Mouse (Mus musculus) CH12.LX (cell line): ENCODE data around the gene Ube2l3. TPM values are rescaled to one million over a fixed set of nuclear protein-coding genes. Genes with fewer than 3 reads are reported as not detected.
"Not testable (repeated sequence)": the region's sequence is repeated elsewhere in the genome, so short reads cannot be mapped to it uniquely, and the experiment has no call there.

Source experiments
- DNase-seq: peaks from one replicate; pipeline ENCODE4 v3.0.0-alpha.2; 2013; ENCODE audit errors: extremely low read depth
- H3K27ac ChIP-seq: 2 replicates; pipeline ENCODE4 v1.5.1; 2012; ENCODE audit warnings: low read depth, mild to moderate bottlenecking, control low read depth, moderate library complexity; ENCODE audit not compliant: insufficient read depth
- H3K27me3 ChIP-seq: replicated peaks from 2 replicates; pipeline ENCODE3; 2012; ENCODE audit warnings: inconsistent platforms
- H3K36me3 ChIP-seq, 2 experiments: replicated peaks in 1 of 2; 2 replicates each; pipeline versions ENCODE3 to v1.6.1; 2012; ENCODE audit warnings: inconsistent platforms in 1 of 2, low read length in 1 of 2, mild to moderate bottlenecking in 1 of 2, mixed read lengths in 1 of 2, moderate library complexity in 1 of 2; ENCODE audit not compliant: control insufficient read depth in 1 of 2, insufficient read depth in 1 of 2
- H3K4me1 ChIP-seq, 2 experiments: 2 replicates each; pipeline ENCODE4 v1.6.1; 2012; ENCODE audit warnings: inconsistent platforms in 1 of 2, moderate library complexity in 1 of 2; ENCODE audit not compliant: insufficient read depth in 2 of 2, control insufficient read depth in 1 of 2
- H3K4me2 ChIP-seq: 2 replicates; pipeline ENCODE4 v1.6.1; 2012; ENCODE audit warnings: low read depth, mild to moderate bottlenecking, control low read depth; ENCODE audit not compliant: poor library complexity, insufficient read depth, severe bottlenecking
- H3K4me3 ChIP-seq, 3 experiments: fragments of 150-350 bp in 1 of 3; sonication (generic) in 1 of 3; replicated peaks in 1 of 3; 2 replicates each; pipeline versions ENCODE3 to v1.5.1; 2011 to 2012; ENCODE audit warnings: low read depth in 2 of 3, low read length in 2 of 3, mild to moderate bottlenecking in 2 of 3, moderate library complexity in 2 of 3, control low read depth in 1 of 3, improper control_type of control experiment in 1 of 3, inconsistent platforms in 1 of 3, mixed read lengths in 1 of 3; ENCODE audit not compliant: poor library complexity in 1 of 3
- H3K79me2 ChIP-seq: replicated peaks from 2 replicates; pipeline ENCODE4 v1.6.1; 2012; ENCODE audit warnings: mild to moderate bottlenecking, moderate library complexity; ENCODE audit not compliant: control insufficient read depth, poor library complexity, insufficient read depth, severe bottlenecking; ENCODE audit errors: extremely low read depth
- H3K9ac ChIP-seq: 2 replicates; pipeline ENCODE4 v1.6.1; 2012; ENCODE audit warnings: low read depth, mild to moderate bottlenecking, control low read depth, moderate library complexity; ENCODE audit not compliant: insufficient read depth
- H3K9me3 ChIP-seq: replicated peaks from 2 replicates; pipeline ENCODE3; 2012; ENCODE audit warnings: low read length, inconsistent platforms, mixed read lengths
- BHLHE40 ChIP-seq: IDR thresholded peaks from 2 replicates; pipeline ENCODE4 v1.6.1; 2011; ENCODE audit warnings: mild to moderate bottlenecking, low read depth, low read length, improper control_type of control experiment
- CHD2 ChIP-seq: IDR thresholded peaks from 2 replicates; pipeline ENCODE4 v1.6.1; 2011; ENCODE audit warnings: low read length, improper control_type of control experiment
- ELF1 ChIP-seq: IDR thresholded peaks from 2 replicates; pipeline ENCODE4 v1.6.1; 2014; ENCODE audit warnings: low read depth, mild to moderate bottlenecking, inconsistent platforms, low read length, improper control_type of control experiment
- ETS1 ChIP-seq: conservative IDR thresholded peaks from 2 replicates; pipeline ENCODE4 v1.6.1; 2012; ENCODE audit warnings: low read depth, mild to moderate bottlenecking, inconsistent platforms, low read length, improper control_type of control experiment, moderate library complexity
- JUN ChIP-seq: IDR thresholded peaks from 2 replicates; pipeline ENCODE4 v1.6.1; 2011; ENCODE audit warnings: low read depth, mild to moderate bottlenecking, low read length, improper control_type of control experiment, moderate library complexity; ENCODE audit not compliant: insufficient read depth
- JUND ChIP-seq: conservative IDR thresholded peaks from 2 replicates; pipeline ENCODE4 v1.6.1; 2011; ENCODE audit warnings: low read depth, low read length, improper control_type of control experiment
- KAT2A ChIP-seq: IDR thresholded peaks from 2 replicates; pipeline ENCODE4 v1.6.1; 2012; ENCODE audit warnings: low read length, improper control_type of control experiment, inconsistent platforms; ENCODE audit not compliant: insufficient replicate concordance
- MAFK ChIP-seq: IDR thresholded peaks from 2 replicates; pipeline ENCODE4 v1.6.1; 2011; ENCODE audit warnings: low read length, improper control_type of control experiment; ENCODE audit not compliant: insufficient replicate concordance
- MAZ ChIP-seq: IDR thresholded peaks from 2 replicates; pipeline ENCODE4 v1.6.1; 2012; ENCODE audit warnings: low read depth, mild to moderate bottlenecking, inconsistent platforms, low read length, improper control_type of control experiment, moderate library complexity
- MXI1 ChIP-seq: IDR thresholded peaks from 2 replicates; pipeline ENCODE4 v1.6.1; 2011; ENCODE audit warnings: mild to moderate bottlenecking, low read depth, low read length, improper control_type of control experiment
- MYC ChIP-seq: IDR thresholded peaks from 2 replicates; pipeline ENCODE4 v1.6.1; 2011; ENCODE audit warnings: low read depth, mild to moderate bottlenecking, improper control_type of control experiment, low read length
- NELFE ChIP-seq: IDR thresholded peaks from 2 replicates; pipeline ENCODE4 v1.6.1; 2011; ENCODE audit warnings: low read depth, low read length, improper control_type of control experiment
- SIN3A ChIP-seq: IDR thresholded peaks from 2 replicates; pipeline ENCODE4 v1.6.1; 2012; ENCODE audit warnings: low read length, improper control_type of control experiment, inconsistent platforms
- SMC3 ChIP-seq: IDR thresholded peaks from 2 replicates; pipeline ENCODE4 v1.6.1; 2011; ENCODE audit warnings: low read depth, low read length, improper control_type of control experiment
- TCF12 ChIP-seq: IDR thresholded peaks from 2 replicates; pipeline ENCODE4 v1.6.1; 2014; ENCODE audit warnings: low read depth, mild to moderate bottlenecking, inconsistent platforms, low read length, improper control_type of control experiment
- USF1 ChIP-seq: IDR thresholded peaks from 2 replicates; pipeline ENCODE4 v1.6.1; 2014; ENCODE audit warnings: low read depth, mild to moderate bottlenecking, inconsistent platforms, low read length, improper control_type of control experiment
- USF2 ChIP-seq: conservative IDR thresholded peaks from 2 replicates; pipeline ENCODE4 v1.6.1; 2011; ENCODE audit warnings: low read depth, low read length, improper control_type of control experiment
- ZKSCAN1 ChIP-seq: IDR thresholded peaks from 2 replicates; pipeline ENCODE4 v1.6.1; 2012; ENCODE audit warnings: low read depth, inconsistent platforms, low read length, improper control_type of control experiment, borderline replicate concordance
- ZNF384 ChIP-seq: IDR thresholded peaks from 2 replicates; pipeline ENCODE4 v1.6.1; 2012; ENCODE audit warnings: low read depth, low read length, improper control_type of control experiment, inconsistent platforms
- dilution Hi-C: fragments of 300-500 bp; cut with MboI; formaldehyde crosslinking; loops from 2 replicates; pipeline ENCODE4 v1.14.3; 2020; ENCODE audit warnings: low sequenced_read_pairs; ENCODE audit not compliant: extremely low pct_unique_long_range_greater_than_20kb, extremely low pct_ligation_motif_present
- in situ Hi-C: fragments of 300-500 bp; cut with MboI; formaldehyde crosslinking; loops from 3 replicates; pipeline ENCODE4 v1.14.3; 2019; ENCODE audit warnings: low sequenced_read_pairs, low pct_ligation_motif_present, low pct_unique_long_range_greater_than_20kb, mixed read lengths
- polyA plus RNA-seq: library from polyadenylated mRNA; unstranded; fragments of >175 nt; gene quantifications from 2 replicates; pipeline ENCODE4 v1.2.1, GENCODE M21; 2012; ENCODE audit warnings: low read depth; ENCODE audit not compliant: insufficient read length
- total RNA-seq, 2 experiments: library from RNA; depleted of rRNA; stranded (reverse); fragments of 300-350 nt in 1 of 2; fragments of >200 nt in 1 of 2; gene quantifications; 2 replicates each; pipeline ENCODE4 v1.2.3; 2012 to 2014

The Ube2l3 gene
- total and polyA plus RNA-seq, 3 experiments, result 156 to 386 (median 302) TPM

GRCm38 (mm10) chr16:17231523-17231922 lies 29.1 kb upstream of the Ube2l3 start:
- H3K4me2 ChIP-seq, H3K36me3 ChIP-seq, H3K4me3 ChIP-seq, in situ Hi-C loops, dilution Hi-C loops, H3K9ac ChIP-seq, DNase-seq, H3K27ac ChIP-seq: not testable (repeated sequence)
- TF ChIP-seq ZNF384, result peak; percentile 50; the same call in 1 of the 2 replicates
- Histone ChIP-seq H3K9me3 (peaks cover 10% of the 10 kb centered on the region), H3K27me3 (peaks cover 13% of the 10 kb centered on the region), H3K4me1 (peaks cover 11 to 27% of the 10 kb centered on the region in 2 experiments), H3K79me2 (peaks cover 26% of the 10 kb centered on the region)

- peaks cover 21% of the 10 kb centered on the region for H3K27me3 ChIP-seq
- dilution Hi-C loops, result no loop called here
- peaks cover 10% of the 10 kb centered on the region for H3K9me3 ChIP-seq
- no peak overlapping the region for H3K27ac ChIP-seq
- DNase-seq, result no peak
- H3K4me2 ChIP-seq, result no peak overlapping the region
- H3K36me3 ChIP-seq, result no peaks in the 10 kb centered on the region
- TF ChIP-seq JUN (no peak), MYC (no peak), CHD2 (no peak), TCF12 (no peak), MXI1 (no peak), MAFK (no peak), USF1 (no peak), ZKSCAN1 (no peak), MAZ (no peak), JUND (no peak), BHLHE40 (no peak)
- peaks cover 0 to 5% of the 10 kb centered on the region in 2 experiments; a peak in 2 of 4 replicates for H3K4me1 ChIP-seq
- H3K79me2 ChIP-seq, result no peaks in the 10 kb centered on the region
- no peak overlapping the region for H3K4me3 ChIP-seq
- H3K9ac ChIP-seq, result no peak overlapping the region
- in situ Hi-C loops, result no loop called here
These were observed 24.0 kb upstream of the Ube2l3 start for GRCm38 (mm10) chr16:17226496-17226895.

GRCm38 (mm10) chr16:17225584-17225983 lies 23.1 kb upstream of the Ube2l3 start:
- no peak for DNase-seq
- H3K4me3 ChIP-seq, result no peak overlapping the region
- dilution Hi-C loops, result no loop called here
- peaks cover 10% of the 10 kb centered on the region for H3K9me3 ChIP-seq
- no peak for TF ChIP-seq NELFE
- TF ChIP-seq BHLHE40, result no peak
- TF ChIP-seq USF2, result no peak
- no peak for TF ChIP-seq JUN
- TF ChIP-seq MAFK, result no peak
- no peak for TF ChIP-seq MYC
- TF ChIP-seq ETS1, result no peak
- no peak for TF ChIP-seq SIN3A
- TF ChIP-seq KAT2A, result no peak
- TF ChIP-seq ELF1, result no peak
- TF ChIP-seq SMC3, result no peak
- no peak for TF ChIP-seq MXI1
- TF ChIP-seq, all 38 proteins: peak for 0
- Histone ChIP-seq H3K4me1 (peaks cover 0 to 8% of the 10 kb centered on the region in 2 experiments; a peak in 2 of 4 replicates), H3K27ac (no peak overlapping the region), H3K36me3 (no peaks in the 10 kb centered on the region), H3K79me2 (no peaks in the 10 kb centered on the region), H3K27me3 (peaks cover 21% of the 10 kb centered on the region), H3K4me2 (no peak overlapping the region), H3K9ac (no peak overlapping the region)
- in situ Hi-C loops, result no loop called here
